Mouse (Mus musculus): ENCODE measurements around the gene Psmd5. TPM values are rescaled to one million over a fixed set of nuclear protein-coding genes. Genes with fewer than 3 reads are reported as not detected.
"Not testable (repeated sequence)": the region's sequence is repeated elsewhere in the genome, so short reads cannot be mapped to it uniquely, and the experiment has no call there.

Psmd5 gene
- polyA plus RNA-seq, 1 experiment: 41.7 TPM

GRCm38 (mm10) chr2:34833624-34834023 is 41.1 kb downstream of the Psmd5 start:
- TF ChIP-seq CTCF (IDR thresholded peaks at IDR 0.05; ENCODE audit: extremely low read depth, insufficient read depth, low read length) (no peak), POLR2A (IDR thresholded peaks at IDR 0.05; ENCODE audit: extremely low read depth, insufficient read depth, low read length) (no peak)
- no peak overlapping the region for H3K4me3 ChIP-seq (ENCODE audit: insufficient read depth, low read length)
- no peak overlapping the region for H3K27ac ChIP-seq (ENCODE audit: insufficient read depth, low read length)
- no peaks in the 10 kb centered on the region for H3K4me1 ChIP-seq (ENCODE audit: control insufficient read depth, insufficient read depth, low read length)

- not testable (repeated sequence) for H3K4me1 ChIP-seq (ENCODE audit: control insufficient read depth, insufficient read depth, low read length); H3K27ac ChIP-seq (ENCODE audit: insufficient read depth, low read length); H3K4me3 ChIP-seq (ENCODE audit: insufficient read depth, low read length)
Measured at GRCm38 (mm10) chr2:34832766-34833457, 41.9 kb downstream of the Psmd5 start, which contains the start of gene Gm34653. Gm34653 (plus strand) TSS chr2:34833007.

- not testable (repeated sequence) for H3K27ac ChIP-seq (ENCODE audit: insufficient read depth, low read length); H3K4me1 ChIP-seq (ENCODE audit: control insufficient read depth, insufficient read depth, low read length); H3K4me3 ChIP-seq (ENCODE audit: insufficient read depth, low read length)
Measured at GRCm38 (mm10) chr2:34830066-34830465, 44.7 kb downstream of the Psmd5 start.

GRCm38 (mm10) chr2:34828026-34828425 is 46.7 kb downstream of the Psmd5 start:
- Histone ChIP-seq H3K4me1 (ENCODE audit: control insufficient read depth, insufficient read depth, low read length) (peaks cover 3% of the 10 kb centered on the region), H3K4me3 (ENCODE audit: insufficient read depth, low read length) (no peak overlapping the region)
- no peak for TF ChIP-seq CTCF (IDR thresholded peaks at IDR 0.05; ENCODE audit: extremely low read depth, insufficient read depth, low read length)
- TF ChIP-seq POLR2A (IDR thresholded peaks at IDR 0.05; ENCODE audit: extremely low read depth, insufficient read depth, low read length): no peak

GRCm38 (mm10) chr2:34827591-34827990 is 47.2 kb downstream of the Psmd5 start:
- no peak overlapping the region for H3K27ac ChIP-seq (ENCODE audit: insufficient read depth, low read length)
- H3K4me3 ChIP-seq (ENCODE audit: insufficient read depth, low read length): no peak overlapping the region
- H3K4me1 ChIP-seq (ENCODE audit: control insufficient read depth, insufficient read depth, low read length): peaks cover 3% of the 10 kb centered on the region
- TF ChIP-seq CTCF (IDR thresholded peaks at IDR 0.05; ENCODE audit: extremely low read depth, insufficient read depth, low read length): no peak
- TF ChIP-seq POLR2A (IDR thresholded peaks at IDR 0.05; ENCODE audit: extremely low read depth, insufficient read depth, low read length): no peak

More at GRCm38 (mm10) chr2:34828026-34828425, 46.7 kb downstream of the Psmd5 start:
- H3K27ac ChIP-seq (ENCODE audit: insufficient read depth, low read length): no peak overlapping the region

- TF ChIP-seq POLR2A (IDR thresholded peaks at IDR 0.05; ENCODE audit: extremely low read depth, insufficient read depth, low read length) (no peak), CTCF (IDR thresholded peaks at IDR 0.05; ENCODE audit: extremely low read depth, insufficient read depth, low read length) (no peak)
- peaks cover 3% of the 10 kb centered on the region for H3K4me1 ChIP-seq (ENCODE audit: control insufficient read depth, insufficient read depth, low read length)
- peak overlapping the region; percentile 26 for H3K4me3 ChIP-seq (ENCODE audit: insufficient read depth, low read length)
- no peak overlapping the region for H3K27ac ChIP-seq (ENCODE audit: insufficient read depth, low read length)
Measured at GRCm38 (mm10) chr2:34826460-34827231, 48.1 kb downstream of the Psmd5 start.

GRCm38 (mm10) chr2:34825827-34826459 is 48.8 kb downstream of the Psmd5 start, which contains the start of gene Fbxw2:
Fbxw2 (minus strand) TSS chr2:34826311.
- no peak within 1 kb of the TSS for H3K27ac ChIP-seq (ENCODE audit: insufficient read depth, low read length)
- H3K4me3 ChIP-seq (ENCODE audit: insufficient read depth, low read length): peak within 1 kb of the TSS; percentile 26
- TF ChIP-seq CTCF (IDR thresholded peaks at IDR 0.05; ENCODE audit: extremely low read depth, insufficient read depth, low read length) (no peak), POLR2A (IDR thresholded peaks at IDR 0.05; ENCODE audit: extremely low read depth, insufficient read depth, low read length) (peak; percentile 68)
- H3K4me1 ChIP-seq (ENCODE audit: control insufficient read depth, insufficient read depth, low read length): peaks cover 3% of the 10 kb centered on the region

- Histone ChIP-seq H3K4me1 (ENCODE audit: control insufficient read depth, insufficient read depth, low read length) (no peaks in the 10 kb centered on the region), H3K27ac (ENCODE audit: insufficient read depth, low read length) (no peak overlapping the region), H3K4me3 (ENCODE audit: insufficient read depth, low read length) (no peak overlapping the region)
- TF ChIP-seq POLR2A (IDR thresholded peaks at IDR 0.05; ENCODE audit: extremely low read depth, insufficient read depth, low read length) (no peak), CTCF (IDR thresholded peaks at IDR 0.05; ENCODE audit: extremely low read depth, insufficient read depth, low read length) (no peak)
Measured at GRCm38 (mm10) chr2:34818492-34818891, 56.3 kb downstream of the Psmd5 start.

GRCm38 (mm10) chr2:34815893-34816292 is 58.9 kb downstream of the Psmd5 start:
- H3K4me3 ChIP-seq (ENCODE audit: insufficient read depth, low read length); H3K4me1 ChIP-seq (ENCODE audit: control insufficient read depth, insufficient read depth, low read length); H3K27ac ChIP-seq (ENCODE audit: insufficient read depth, low read length): not testable (repeated sequence)

GRCm38 (mm10) chr2:34812706-34813105 is 62.1 kb downstream of the Psmd5 start:
- H3K27ac ChIP-seq (ENCODE audit: insufficient read depth, low read length): no peak overlapping the region
- no peaks in the 10 kb centered on the region; the same call in 1 of the 2 replicates for H3K4me1 ChIP-seq (ENCODE audit: control insufficient read depth, insufficient read depth, low read length)
- H3K4me3 ChIP-seq (ENCODE audit: insufficient read depth, low read length): no peak overlapping the region
- no peak for TF ChIP-seq CTCF (IDR thresholded peaks at IDR 0.05; ENCODE audit: extremely low read depth, insufficient read depth, low read length)
- TF ChIP-seq POLR2A (IDR thresholded peaks at IDR 0.05; ENCODE audit: extremely low read depth, insufficient read depth, low read length): no peak

Measured in cortical plate, adult 2 months (tissue).